Mouse (Mus musculus): Measurements from ENCODE around the gene Kdm5b. TPM values are rescaled to one million over a fixed set of nuclear protein-coding genes. Genes with fewer than 3 reads are reported as not detected.

Kdm5b gene
- polyA plus RNA-seq, 1 experiment from 2014 or later = 74.0 TPM

GRCm38 (mm10) chr1:134625325-134625724, 65.4 kb downstream of the Kdm5b start:
- H3K4me3 ChIP-seq (ENCODE audit: low read depth, low read length) = no peak overlapping the region
- no peak overlapping the region for H3K4me2 ChIP-seq
- no peak overlapping the region for H3K9ac ChIP-seq (ENCODE audit: low read length)
- H3K9me3 ChIP-seq (ENCODE audit: control insufficient read depth, low read length) = no peaks in the 10 kb centered on the region
- no peak overlapping the region for H3K27ac ChIP-seq (ENCODE audit: low read depth, low read length)
- ATAC-seq (ENCODE audit: low FRiP score) (no peak), DNase-seq (ENCODE audit: low spot score, missing footprints) (no peak)
- H3K36me3 ChIP-seq (ENCODE audit: control insufficient read depth, insufficient read depth, low read length) = peaks cover 46% of the 10 kb centered on the region
- WGBS = 96% methylated on average over 4 of the region's 4 CpGs
- H3K27me3 ChIP-seq (ENCODE audit: control insufficient read depth, insufficient read depth, low read length) = no peaks in the 10 kb centered on the region
- no peaks in the 10 kb centered on the region for H3K4me1 ChIP-seq (ENCODE audit: control insufficient read depth, insufficient read depth, low read length)

GRCm38 (mm10) chr1:134629455-134629854, 69.5 kb downstream of the Kdm5b start:
- DNase-seq (ENCODE audit: low spot score, missing footprints) = no peak
- H3K27me3 ChIP-seq (ENCODE audit: control insufficient read depth, insufficient read depth, low read length) = no peaks in the 10 kb centered on the region
- H3K27ac ChIP-seq (ENCODE audit: low read depth, low read length) = no peak overlapping the region
- WGBS = 96% methylated on average over 10 of the region's 10 CpGs
- no peak overlapping the region for H3K9ac ChIP-seq (ENCODE audit: low read length)
- no peak overlapping the region for H3K4me3 ChIP-seq (ENCODE audit: low read depth, low read length)
- no peaks in the 10 kb centered on the region for H3K9me3 ChIP-seq (ENCODE audit: control insufficient read depth, low read length)
- ATAC-seq (ENCODE audit: low FRiP score) = no peak
- no peaks in the 10 kb centered on the region for H3K4me1 ChIP-seq (ENCODE audit: control insufficient read depth, insufficient read depth, low read length)
- H3K4me2 ChIP-seq = no peak overlapping the region
- H3K36me3 ChIP-seq (ENCODE audit: control insufficient read depth, insufficient read depth, low read length) = peaks cover 51% of the 10 kb centered on the region

DNA sequence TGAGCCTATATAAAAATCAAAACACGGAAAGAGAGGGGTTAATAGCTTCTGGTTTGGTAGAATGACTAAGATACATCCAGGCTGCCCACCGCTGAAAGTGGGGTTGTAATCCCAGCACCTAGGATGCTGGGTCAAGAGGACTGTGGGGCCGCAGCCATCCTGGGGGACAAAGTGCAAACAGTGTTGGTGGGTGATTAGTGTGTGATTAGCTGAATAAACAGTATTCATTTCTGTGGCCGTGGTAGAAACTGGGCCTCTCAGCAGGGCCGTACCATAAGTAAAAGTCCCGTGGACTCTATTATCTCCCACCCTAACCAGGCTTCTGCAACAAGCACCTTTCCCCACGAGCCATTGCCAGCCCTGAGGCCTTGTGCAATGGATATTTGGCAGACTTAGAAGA, 74.3 kb downstream of the Kdm5b start:
- ATAC-seq (ENCODE audit: low FRiP score) = no peak

GRCm38 (mm10) chr1:134636245-134636644, 76.3 kb downstream of the Kdm5b start:
- Histone ChIP-seq H3K9ac (ENCODE audit: low read length) (no peak overlapping the region), H3K4me2 (no peak overlapping the region), H3K36me3 (ENCODE audit: control insufficient read depth, insufficient read depth, low read length) (peaks cover 14% of the 10 kb centered on the region; the same call in 1 of the 2 replicates), H3K27ac (ENCODE audit: low read depth, low read length) (no peak overlapping the region), H3K4me1 (ENCODE audit: control insufficient read depth, insufficient read depth, low read length) (no peaks in the 10 kb centered on the region), H3K9me3 (ENCODE audit: control insufficient read depth, low read length) (no peaks in the 10 kb centered on the region), H3K4me3 (ENCODE audit: low read depth, low read length) (no peak overlapping the region), H3K27me3 (ENCODE audit: control insufficient read depth, insufficient read depth, low read length) (no peaks in the 10 kb centered on the region)
- ATAC-seq (ENCODE audit: low FRiP score) (peak; percentile 54), DNase-seq (ENCODE audit: low spot score, missing footprints) (no peak)
- WGBS = 92% methylated on average over 3 of the region's 3 CpGs

More for the DNA sequence above, 74.3 kb downstream of the Kdm5b start:
- Histone ChIP-seq H3K9ac (ENCODE audit: low read length) (no peak overlapping the region), H3K4me2 (no peak overlapping the region), H3K9me3 (ENCODE audit: control insufficient read depth, low read length) (no peaks in the 10 kb centered on the region), H3K36me3 (ENCODE audit: control insufficient read depth, insufficient read depth, low read length) (peaks cover 26% of the 10 kb centered on the region), H3K4me3 (ENCODE audit: low read depth, low read length) (no peak overlapping the region), H3K27ac (ENCODE audit: low read depth, low read length) (no peak overlapping the region), H3K4me1 (ENCODE audit: control insufficient read depth, insufficient read depth, low read length) (no peaks in the 10 kb centered on the region), H3K27me3 (ENCODE audit: control insufficient read depth, insufficient read depth, low read length) (no peaks in the 10 kb centered on the region)
- WGBS = 79% methylated on average over 7 of the region's 7 CpGs
- no peak for DNase-seq (ENCODE audit: low spot score, missing footprints)

- H3K9me3 ChIP-seq (ENCODE audit: control insufficient read depth, low read length) = no peaks in the 10 kb centered on the region
- 9% methylated on average over 3 of the region's 3 CpGs for WGBS
- peak; percentile 28 for ATAC-seq (ENCODE audit: low FRiP score)
- H3K4me3 ChIP-seq (ENCODE audit: low read depth, low read length) = no peak overlapping the region
- no peak overlapping the region for H3K4me2 ChIP-seq
- no peaks in the 10 kb centered on the region for H3K27me3 ChIP-seq (ENCODE audit: control insufficient read depth, insufficient read depth, low read length)
- peaks cover 11% of the 10 kb centered on the region; the same call in 1 of the 2 replicates for H3K36me3 ChIP-seq (ENCODE audit: control insufficient read depth, insufficient read depth, low read length)
- no peak overlapping the region for H3K9ac ChIP-seq (ENCODE audit: low read length)
- no peak overlapping the region for H3K27ac ChIP-seq (ENCODE audit: low read depth, low read length)
- H3K4me1 ChIP-seq (ENCODE audit: control insufficient read depth, insufficient read depth, low read length) = no peaks in the 10 kb centered on the region
- no peak for DNase-seq (ENCODE audit: low spot score, missing footprints)
Observed at GRCm38 (mm10) chr1:134636684-134637083, 76.7 kb downstream of the Kdm5b start.

- Histone ChIP-seq H3K9ac (ENCODE audit: low read length) (no peak overlapping the region), H3K4me3 (ENCODE audit: low read depth, low read length) (no peak overlapping the region), H3K36me3 (ENCODE audit: control insufficient read depth, insufficient read depth, low read length) (peaks cover 5% of the 10 kb centered on the region; the same call in 1 of the 2 replicates), H3K9me3 (ENCODE audit: control insufficient read depth, low read length) (no peaks in the 10 kb centered on the region), H3K27me3 (ENCODE audit: control insufficient read depth, insufficient read depth, low read length) (no peaks in the 10 kb centered on the region), H3K4me2 (no peak overlapping the region), H3K4me1 (ENCODE audit: control insufficient read depth, insufficient read depth, low read length) (no peaks in the 10 kb centered on the region), H3K27ac (ENCODE audit: low read depth, low read length) (no peak overlapping the region)
- WGBS = 33% methylated on average over 3 of the region's 3 CpGs
- ATAC-seq (ENCODE audit: low FRiP score) (no peak), DNase-seq (ENCODE audit: low spot score, missing footprints) (no peak)
Observed at GRCm38 (mm10) chr1:134638041-134638440, 78.1 kb downstream of the Kdm5b start.

DNA sequence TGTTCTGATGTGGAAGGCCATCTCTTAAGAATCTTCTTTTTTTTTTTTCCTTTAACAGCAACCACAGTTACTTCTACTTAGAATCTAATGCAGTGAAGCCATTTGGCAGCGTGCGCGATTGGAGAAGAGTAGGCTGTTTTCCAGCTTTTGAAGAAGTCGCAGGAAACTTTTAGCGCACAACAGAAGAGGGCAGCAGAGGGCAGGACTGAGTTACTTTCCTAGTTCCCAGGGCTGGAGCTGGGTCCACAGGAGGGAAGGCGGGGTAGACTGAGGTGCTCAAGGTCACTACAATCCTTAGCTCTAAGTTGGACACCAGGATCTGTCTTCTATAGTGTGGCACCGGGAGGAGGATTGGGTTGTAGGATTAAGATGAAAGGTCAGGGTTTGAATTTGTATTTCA, 78.6 kb downstream of the Kdm5b start:
- Histone ChIP-seq H3K27me3 (ENCODE audit: control insufficient read depth, insufficient read depth, low read length) (no peaks in the 10 kb centered on the region), H3K4me2 (no peak overlapping the region), H3K36me3 (ENCODE audit: control insufficient read depth, insufficient read depth, low read length) (peaks cover 5% of the 10 kb centered on the region; the same call in 1 of the 2 replicates), H3K9ac (ENCODE audit: low read length) (no peak overlapping the region), H3K4me1 (ENCODE audit: control insufficient read depth, insufficient read depth, low read length) (no peaks in the 10 kb centered on the region), H3K27ac (ENCODE audit: low read depth, low read length) (no peak overlapping the region), H3K9me3 (ENCODE audit: control insufficient read depth, low read length) (no peaks in the 10 kb centered on the region), H3K4me3 (ENCODE audit: low read depth, low read length) (no peak overlapping the region)
- DNase-seq (ENCODE audit: low spot score, missing footprints) (no peak), ATAC-seq (ENCODE audit: low FRiP score) (no peak)
- 40% methylated on average over 7 of the region's 7 CpGs for WGBS

GRCm38 (mm10) chr1:134639460-134639859, 79.5 kb downstream of the Kdm5b start:
- no peaks in the 10 kb centered on the region for H3K9me3 ChIP-seq (ENCODE audit: control insufficient read depth, low read length)
- H3K36me3 ChIP-seq (ENCODE audit: control insufficient read depth, insufficient read depth, low read length) = no peaks in the 10 kb centered on the region
- ATAC-seq (ENCODE audit: low FRiP score) = no peak
- H3K4me2 ChIP-seq = no peak overlapping the region
- WGBS = 88% methylated on average over 6 of the region's 6 CpGs
- no peak overlapping the region for H3K9ac ChIP-seq (ENCODE audit: low read length)
- H3K4me3 ChIP-seq (ENCODE audit: low read depth, low read length) = no peak overlapping the region
- no peak for DNase-seq (ENCODE audit: low spot score, missing footprints)
- no peaks in the 10 kb centered on the region for H3K4me1 ChIP-seq (ENCODE audit: control insufficient read depth, insufficient read depth, low read length)
- H3K27me3 ChIP-seq (ENCODE audit: control insufficient read depth, insufficient read depth, low read length) = peaks cover 8% of the 10 kb centered on the region
- H3K27ac ChIP-seq (ENCODE audit: low read depth, low read length) = no peak overlapping the region

- DNase-seq (ENCODE audit: low spot score, missing footprints) = no peak
- Histone ChIP-seq H3K27me3 (ENCODE audit: control insufficient read depth, insufficient read depth, low read length) (peaks cover 25% of the 10 kb centered on the region), H3K27ac (ENCODE audit: low read depth, low read length) (no peak overlapping the region), H3K4me2 (no peak overlapping the region), H3K4me1 (ENCODE audit: control insufficient read depth, insufficient read depth, low read length) (peaks cover 4% of the 10 kb centered on the region), H3K4me3 (ENCODE audit: low read depth, low read length) (no peak overlapping the region), H3K9ac (ENCODE audit: low read length) (no peak overlapping the region), H3K9me3 (ENCODE audit: control insufficient read depth, low read length) (no peaks in the 10 kb centered on the region), H3K36me3 (ENCODE audit: control insufficient read depth, insufficient read depth, low read length) (no peaks in the 10 kb centered on the region)
- ATAC-seq (ENCODE audit: low FRiP score) = no peak
- 30% methylated on average over 3 of the region's 3 CpGs for WGBS
Observed at GRCm38 (mm10) chr1:134641507-134641906, 81.5 kb downstream of the Kdm5b start.

DNA sequence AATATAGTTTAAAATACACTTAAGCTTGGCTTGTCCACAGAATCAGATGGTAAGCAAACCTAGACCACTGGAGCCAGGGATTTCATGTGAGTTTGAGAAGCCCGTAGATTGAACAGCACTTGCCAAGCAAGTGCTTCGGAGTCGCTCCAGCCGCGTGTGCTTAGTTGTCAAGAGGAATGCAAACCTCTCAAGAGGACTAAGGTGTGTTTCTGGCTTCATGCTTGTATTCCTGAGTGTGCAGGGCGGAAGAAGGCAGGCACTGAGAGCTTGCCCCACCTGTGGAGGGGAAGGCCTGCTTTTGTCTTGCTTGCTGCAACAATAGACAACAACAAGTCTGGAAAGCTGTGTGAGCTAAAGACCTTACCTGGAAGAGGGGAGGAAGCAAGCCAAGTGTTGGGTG, 83.7 kb downstream of the Kdm5b start:
- Histone ChIP-seq H3K9ac (ENCODE audit: low read length) (no peak overlapping the region), H3K4me1 (ENCODE audit: control insufficient read depth, insufficient read depth, low read length) (peaks cover 8% of the 10 kb centered on the region), H3K9me3 (ENCODE audit: control insufficient read depth, low read length) (no peaks in the 10 kb centered on the region), H3K27ac (ENCODE audit: low read depth, low read length) (no peak overlapping the region), H3K4me3 (ENCODE audit: low read depth, low read length) (no peak overlapping the region), H3K4me2 (no peak overlapping the region), H3K27me3 (ENCODE audit: control insufficient read depth, insufficient read depth, low read length) (peaks cover 47% of the 10 kb centered on the region), H3K36me3 (ENCODE audit: control insufficient read depth, insufficient read depth, low read length) (no peaks in the 10 kb centered on the region)
- 77% methylated on average over 6 of the region's 6 CpGs for WGBS
- no peak for DNase-seq (ENCODE audit: low spot score, missing footprints)
- no peak for ATAC-seq (ENCODE audit: low FRiP score)
